Mouse (Mus musculus): ENCODE results near the gene Ttc28. TPM values are rescaled to one million over a fixed set of nuclear protein-coding genes. Genes with fewer than 3 reads are reported as not detected.

The Ttc28 gene
- total and polyA plus RNA-seq, 3 experiments: 0.21 to 0.89 (median 0.28) TPM

DNA sequence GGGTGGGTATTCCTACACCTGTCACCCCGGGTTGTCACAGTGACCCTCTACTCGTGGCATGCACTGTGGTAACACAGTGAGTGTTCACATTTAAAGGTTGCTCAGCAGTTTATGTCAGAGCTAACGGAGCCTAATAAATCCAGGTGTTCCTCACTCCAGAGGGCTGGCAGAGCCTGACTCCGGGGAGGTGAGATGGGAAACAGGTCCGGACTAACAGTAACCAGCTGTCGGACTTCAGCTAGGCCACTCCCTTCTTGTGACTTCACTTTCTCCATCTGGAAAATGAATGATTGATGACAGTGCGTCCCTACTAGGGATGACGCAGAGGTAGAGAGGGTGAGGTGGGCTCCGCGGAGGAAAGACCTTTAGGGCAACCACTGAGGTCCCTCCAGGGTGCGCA, 336.1 kb downstream of the Ttc28 start:
- Histone ChIP-seq H3K4me3 (replicated peaks in 1 of 3; ENCODE audit: low read depth in 2 of 3, low read length in 2 of 3, poor library complexity in 1 of 3) (no peak overlapping the region), H3K36me3 (replicated peaks in 1 of 2; ENCODE audit: control insufficient read depth in 1 of 2, insufficient read depth in 1 of 2, low read length in 1 of 2) (no peaks in the 10 kb centered on the region), H3K27me3 (replicated peaks) (peaks cover 11% of the 10 kb centered on the region), H3K27ac (ENCODE audit: insufficient read depth, low read depth) (no peak overlapping the region), H3K4me1 (ENCODE audit: control insufficient read depth in 1 of 2, insufficient read depth in 2 of 2) (0 out of 4 replicates have a peak, but pooled peaks cover 0 to 2% of the 10 kb centered on the region in 2 experiments), H3K79me2 (replicated peaks; ENCODE audit: control insufficient read depth, extremely low read depth, insufficient read depth, poor library complexity, severe bottlenecking) (no peaks in the 10 kb centered on the region), H3K4me2 (ENCODE audit: insufficient read depth, low read depth, poor library complexity, severe bottlenecking) (no peak overlapping the region), H3K9me3 (replicated peaks; ENCODE audit: low read length) (no peaks in the 10 kb centered on the region), H3K9ac (ENCODE audit: insufficient read depth, low read depth) (no peak overlapping the region)
- DNase-seq (ENCODE audit: extremely low read depth): no peak
- dilution Hi-C loops (cut with MboI; ENCODE audit: extremely low pct_ligation_motif_present, extremely low pct_unique_long_range_greater_than_20kb, low sequenced_read_pairs): no loop called here
- TF ChIP-seq ZMIZ1 (IDR thresholded peaks at IDR 0.05; ENCODE audit: low read depth, low read length): no peak
- TF ChIP-seq MYC (IDR thresholded peaks at IDR 0.05; ENCODE audit: low read depth, low read length): no peak
- no peak for TF ChIP-seq RCOR1 (conservative IDR thresholded peaks at IDR 0.05; ENCODE audit: low read depth, low read length)
- no peak for TF ChIP-seq POLR2AphosphoS2 (IDR thresholded peaks at IDR 0.05; ENCODE audit: low read depth, low read length)
- TF ChIP-seq MEF2A (IDR thresholded peaks at IDR 0.05; ENCODE audit: borderline replicate concordance, low read depth, low read length): no peak
- in situ Hi-C loops (cut with MboI; ENCODE audit: low pct_ligation_motif_present, low pct_unique_long_range_greater_than_20kb, low sequenced_read_pairs): loop anchor here (10.0 to 25.0 kb wide), 2 partner anchors 49 to 203 kb away; no protein-coding TSS in a partner anchor

DNA sequence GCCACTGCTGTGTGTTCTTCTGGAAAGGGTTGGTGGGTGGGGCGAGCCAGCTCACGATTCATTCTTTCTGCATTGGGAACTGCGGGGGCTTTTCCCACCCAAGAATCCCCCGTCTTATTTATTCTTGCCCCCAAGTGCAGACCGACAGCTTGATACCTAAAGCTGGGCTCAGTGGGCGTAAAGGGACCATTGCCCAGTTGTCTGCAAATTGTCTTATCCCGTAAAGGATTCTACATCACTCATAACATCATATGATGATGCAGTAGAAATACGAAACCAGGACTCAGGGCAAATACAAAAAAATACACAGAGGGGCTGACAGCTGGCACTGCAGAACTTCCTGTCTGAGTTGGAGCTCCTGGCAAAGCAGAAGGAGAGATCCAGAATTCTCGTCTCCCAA, 336.6 kb downstream of the Ttc28 start:
- Histone ChIP-seq H3K4me1 (ENCODE audit: control insufficient read depth in 1 of 2, insufficient read depth in 2 of 2) (0 out of 4 replicates have a peak, but pooled peaks cover 0 to 2% of the 10 kb centered on the region in 2 experiments), H3K27me3 (replicated peaks) (peaks cover 11% of the 10 kb centered on the region), H3K27ac (ENCODE audit: insufficient read depth, low read depth) (no peak overlapping the region), H3K36me3 (replicated peaks in 1 of 2; ENCODE audit: control insufficient read depth in 1 of 2, insufficient read depth in 1 of 2, low read length in 1 of 2) (no peaks in the 10 kb centered on the region), H3K4me2 (ENCODE audit: insufficient read depth, low read depth, poor library complexity, severe bottlenecking) (no peak overlapping the region), H3K4me3 (replicated peaks in 1 of 3; ENCODE audit: low read depth in 2 of 3, low read length in 2 of 3, poor library complexity in 1 of 3) (no peak overlapping the region), H3K79me2 (replicated peaks; ENCODE audit: control insufficient read depth, extremely low read depth, insufficient read depth, poor library complexity, severe bottlenecking) (no peaks in the 10 kb centered on the region), H3K9ac (ENCODE audit: insufficient read depth, low read depth) (no peak overlapping the region), H3K9me3 (replicated peaks; ENCODE audit: low read length) (no peaks in the 10 kb centered on the region)
- TF ChIP-seq MXI1 (IDR thresholded peaks at IDR 0.05; ENCODE audit: low read depth, low read length): no peak
- no peak for TF ChIP-seq NELFE (IDR thresholded peaks at IDR 0.05; ENCODE audit: low read depth, low read length)
- TF ChIP-seq MAZ (IDR thresholded peaks at IDR 0.05; ENCODE audit: low read depth, low read length): no peak
- no peak for DNase-seq (ENCODE audit: extremely low read depth)
- in situ Hi-C loops (cut with MboI; ENCODE audit: low pct_ligation_motif_present, low pct_unique_long_range_greater_than_20kb, low sequenced_read_pairs): loop anchor here (10.0 to 25.0 kb wide), 2 partner anchors 49 to 204 kb away; no protein-coding TSS in a partner anchor
- dilution Hi-C loops (cut with MboI; ENCODE audit: extremely low pct_ligation_motif_present, extremely low pct_unique_long_range_greater_than_20kb, low sequenced_read_pairs): no loop called here

DNA sequence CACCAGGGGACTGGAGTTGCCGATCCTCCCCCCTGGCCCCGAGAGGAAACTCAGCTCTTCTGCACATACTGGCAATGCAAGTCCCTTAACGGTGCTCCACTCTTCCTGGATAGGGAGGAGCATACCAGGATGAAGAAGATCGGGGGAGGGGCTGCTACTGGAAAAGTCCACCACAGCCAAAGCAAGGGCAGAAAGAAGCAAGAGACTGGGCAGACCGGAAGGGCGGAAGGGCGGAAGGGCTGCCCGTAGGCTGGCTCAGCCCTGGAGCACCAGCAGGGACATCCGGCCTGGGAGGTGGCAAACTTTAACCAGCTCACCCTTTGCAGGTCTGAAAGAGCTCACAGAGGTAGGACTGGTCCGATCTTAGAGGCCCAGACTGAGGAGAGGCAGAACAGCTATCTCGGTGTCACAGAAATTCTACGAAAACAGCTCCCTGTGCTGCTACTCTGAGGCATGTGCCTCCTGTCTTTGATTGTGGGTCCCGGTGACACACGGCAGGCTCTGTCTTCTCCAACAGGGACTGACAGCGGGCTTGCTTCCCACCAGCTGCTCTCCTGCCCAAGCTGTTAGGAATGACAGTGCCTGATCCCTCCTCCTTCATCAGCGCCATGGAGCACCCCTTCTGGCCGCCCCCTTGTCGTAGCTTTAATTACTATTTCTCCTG, 338.0 kb downstream of the Ttc28 start:
- TF ChIP-seq RCOR1 (conservative IDR thresholded peaks at IDR 0.05; ENCODE audit: low read depth, low read length) (no peak), ZMIZ1 (IDR thresholded peaks at IDR 0.05; ENCODE audit: low read depth, low read length) (no peak), POLR2A (IDR thresholded peaks at IDR 0.05; ENCODE audit: low read depth, low read length) (no peak), NRF1 (IDR thresholded peaks at IDR 0.05; ENCODE audit: low read depth, low read length) (no peak), CHD1 (IDR thresholded peaks at IDR 0.05; ENCODE audit: low read depth, low read length) (no peak), ETS1 (conservative IDR thresholded peaks at IDR 0.05; ENCODE audit: low read depth, low read length) (no peak), GABPA (IDR thresholded peaks at IDR 0.05; ENCODE audit: insufficient replicate concordance, low read depth, low read length) (no peak), NELFE (IDR thresholded peaks at IDR 0.05; ENCODE audit: low read depth, low read length) (no peak), MAFK (IDR thresholded peaks at IDR 0.05; ENCODE audit: insufficient replicate concordance, low read length) (no peak)
- dilution Hi-C loops (cut with MboI; ENCODE audit: extremely low pct_ligation_motif_present, extremely low pct_unique_long_range_greater_than_20kb, low sequenced_read_pairs) (no loop called here), in situ Hi-C loops (cut with MboI; ENCODE audit: low pct_ligation_motif_present, low pct_unique_long_range_greater_than_20kb, low sequenced_read_pairs) (loop anchor here (10.0 to 25.0 kb wide), 2 partner anchors 47 to 205 kb away; no protein-coding TSS in a partner anchor)

More for the DNA sequence above, 338.0 kb downstream of the Ttc28 start:
- H3K36me3 ChIP-seq (replicated peaks in 1 of 2; ENCODE audit: control insufficient read depth in 1 of 2, insufficient read depth in 1 of 2, low read length in 1 of 2): no peaks in the 10 kb centered on the region
- no peak overlapping the region for H3K4me2 ChIP-seq (ENCODE audit: insufficient read depth, low read depth, poor library complexity, severe bottlenecking)
- 0 out of 4 replicates have a peak, but pooled peaks cover 0 to 2% of the 10 kb centered on the region in 2 experiments for H3K4me1 ChIP-seq (ENCODE audit: control insufficient read depth in 1 of 2, insufficient read depth in 2 of 2)
- H3K9ac ChIP-seq (ENCODE audit: insufficient read depth, low read depth): no peak overlapping the region
- no peak overlapping the region for H3K27ac ChIP-seq (ENCODE audit: insufficient read depth, low read depth)
- peaks cover 9% of the 10 kb centered on the region for H3K27me3 ChIP-seq (replicated peaks)
- no peak for DNase-seq (ENCODE audit: extremely low read depth)
- no peaks in the 10 kb centered on the region for H3K9me3 ChIP-seq (replicated peaks; ENCODE audit: low read length)
- H3K4me3 ChIP-seq (replicated peaks in 1 of 3; ENCODE audit: low read depth in 2 of 3, low read length in 2 of 3, poor library complexity in 1 of 3): no peak overlapping the region
- no peaks in the 10 kb centered on the region for H3K79me2 ChIP-seq (replicated peaks; ENCODE audit: control insufficient read depth, extremely low read depth, insufficient read depth, poor library complexity, severe bottlenecking)

All from CH12.LX (cell line).